Mouse (Mus musculus) spleen, postnatal 14 days (tissue): Measurements from ENCODE around the gene Hectd1.
A peak's percentile ranks its signal among the peaks of the same experiment; 100 is the strongest.

Source experiments
- DNase-seq, 2 experiments: peaks; one replicate each; pipeline ENCODE4 v3.0.0; 2021 to 2022; ENCODE audit warnings: low spot score in 2 of 2

The Hectd1 gene

GRCm38 (mm10) chr12:51829290-51830076 lies at the start of gene Hectd1:
TSS of gene Hectd1 (minus strand) at chr12:51829536.
- DNase-seq: peak; percentile 74 to 77

- no peak for DNase-seq
These were observed 42.3 kb upstream of the Hectd1 start for GRCm38 (mm10) chr12:51871446-51872144.

- no peak for DNase-seq
These were observed 40.2 kb upstream of the Hectd1 start for GRCm38 (mm10) chr12:51869511-51869910.

- no peak for DNase-seq
These were observed 37.7 kb upstream of the Hectd1 start for GRCm38 (mm10) chr12:51867076-51867475.

GRCm38 (mm10) chr12:51866226-51866910 lies 37.0 kb upstream of the Hectd1 start:
- DNase-seq: no peak

GRCm38 (mm10) chr12:51865790-51866179 lies 36.4 kb upstream of the Hectd1 start:
- no peak for DNase-seq

GRCm38 (mm10) chr12:51865061-51865789 lies 35.9 kb upstream of the Hectd1 start:
- DNase-seq: no peak

- no peak for DNase-seq
These were observed 34.0 kb upstream of the Hectd1 start for GRCm38 (mm10) chr12:51863116-51864002.

GRCm38 (mm10) chr12:51858134-51859028 lies 29.0 kb upstream of the Hectd1 start:
- DNase-seq: no peak

- DNase-seq: no peak
These were observed 27.5 kb upstream of the Hectd1 start for GRCm38 (mm10) chr12:51856768-51857295.

- no peak for DNase-seq
These were observed 26.5 kb upstream of the Hectd1 start for GRCm38 (mm10) chr12:51855872-51856271.

GRCm38 (mm10) chr12:51855453-51855852 lies 26.1 kb upstream of the Hectd1 start:
- DNase-seq: no peak

GRCm38 (mm10) chr12:51851617-51852016 lies 22.3 kb upstream of the Hectd1 start:
- no peak for DNase-seq

GRCm38 (mm10) chr12:51851155-51851554 lies 21.8 kb upstream of the Hectd1 start:
- DNase-seq: no peak

- no peak for DNase-seq
These were observed 21.0 kb upstream of the Hectd1 start for GRCm38 (mm10) chr12:51850339-51850738.

- DNase-seq: no peak
These were observed 20.6 kb upstream of the Hectd1 start for GRCm38 (mm10) chr12:51849902-51850301.

GRCm38 (mm10) chr12:51847953-51848680 lies 18.8 kb upstream of the Hectd1 start:
- DNase-seq: no peak

- no peak for DNase-seq
These were observed 15.9 kb upstream of the Hectd1 start for GRCm38 (mm10) chr12:51845261-51845660.

GRCm38 (mm10) chr12:51844771-51845256 lies 15.5 kb upstream of the Hectd1 start:
- DNase-seq: peak; percentile 93 to 95
